Mouse (Mus musculus) heart, postnatal 14 days (tissue): ENCODE data around the gene Igdcc3. TPM values are rescaled to one million over a fixed set of nuclear protein-coding genes. Genes with fewer than 3 reads are reported as not detected.
A peak's percentile ranks its signal among the peaks of the same experiment; 100 is the strongest.

Experiments used
- DNase-seq, 2 experiments: peaks; one replicate each; pipeline ENCODE4 v3.0.0; 2021 to 2022
- intact Hi-C: fragments of 180-260 bp; cut with DNase I; formaldehyde crosslinking; loops from one replicate; pipeline ENCODE4 v1.15.1; 2025
- long read RNA-seq, 2 experiments: library from polyadenylated mRNA; stranded (forward); transcript quantifications; one replicate each; pipeline ENCODE4 v2.0.0; 2021
- total RNA-seq, 2 experiments: library from RNA; stranded (reverse); gene quantifications; 2 replicates each; pipeline ENCODE4 v1.2.3; 2021

Gene Igdcc3
- total RNA-seq: under 1 TPM; 0.22 to 0.24 TPM
- long read RNA-seq, experiment 1: 0 reads
- long read RNA-seq, experiment 2: 0 reads

DNA sequence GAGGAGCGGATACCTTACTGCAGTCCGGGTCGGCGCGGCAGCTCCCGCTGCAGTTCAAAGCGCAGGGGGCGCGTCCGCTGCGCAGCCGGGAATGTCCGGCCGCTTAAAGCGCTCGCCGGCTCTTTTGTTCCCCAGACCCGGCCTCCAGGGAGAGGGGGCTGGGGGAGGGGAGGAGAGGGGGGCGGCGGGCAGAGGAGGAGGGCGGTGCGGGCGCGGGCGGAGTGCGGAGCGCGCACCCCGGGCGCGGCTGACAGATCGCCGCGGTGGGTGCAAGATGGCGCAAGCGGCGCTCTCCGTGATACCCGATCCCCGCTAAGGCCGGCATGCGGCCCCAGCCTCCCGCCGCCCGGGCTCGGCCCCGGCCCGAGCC lies at the start of gene Igdcc3:
Gene Igdcc3, plus strand, starts transcription at position 254 of the 370 bp plus-strand sequence.
- intact Hi-C loops: no loop called here
- peak; percentile 50 to 53 for DNase-seq

DNA sequence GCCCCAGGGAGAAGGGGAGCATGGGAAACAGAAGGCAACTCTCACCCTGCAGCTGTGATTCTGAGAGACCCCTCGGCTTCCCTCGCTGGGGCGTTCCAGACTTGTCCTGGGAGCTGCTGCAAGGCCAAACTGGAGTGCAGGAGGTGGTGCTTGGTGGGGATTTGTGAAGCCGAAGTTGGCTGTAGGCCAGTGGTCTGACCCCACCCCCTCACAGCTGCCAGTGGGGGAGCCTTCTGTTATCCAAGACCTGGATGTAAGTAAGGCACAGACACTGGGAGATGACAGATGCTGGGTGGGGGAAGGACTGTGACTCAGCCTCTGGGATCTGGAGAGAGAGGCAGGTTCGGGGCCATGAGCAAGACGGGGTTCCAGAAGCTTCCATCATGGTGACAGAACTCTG lies 46.8 kb upstream of the Igdcc3 start:
- intact Hi-C loops: no loop called here

DNA sequence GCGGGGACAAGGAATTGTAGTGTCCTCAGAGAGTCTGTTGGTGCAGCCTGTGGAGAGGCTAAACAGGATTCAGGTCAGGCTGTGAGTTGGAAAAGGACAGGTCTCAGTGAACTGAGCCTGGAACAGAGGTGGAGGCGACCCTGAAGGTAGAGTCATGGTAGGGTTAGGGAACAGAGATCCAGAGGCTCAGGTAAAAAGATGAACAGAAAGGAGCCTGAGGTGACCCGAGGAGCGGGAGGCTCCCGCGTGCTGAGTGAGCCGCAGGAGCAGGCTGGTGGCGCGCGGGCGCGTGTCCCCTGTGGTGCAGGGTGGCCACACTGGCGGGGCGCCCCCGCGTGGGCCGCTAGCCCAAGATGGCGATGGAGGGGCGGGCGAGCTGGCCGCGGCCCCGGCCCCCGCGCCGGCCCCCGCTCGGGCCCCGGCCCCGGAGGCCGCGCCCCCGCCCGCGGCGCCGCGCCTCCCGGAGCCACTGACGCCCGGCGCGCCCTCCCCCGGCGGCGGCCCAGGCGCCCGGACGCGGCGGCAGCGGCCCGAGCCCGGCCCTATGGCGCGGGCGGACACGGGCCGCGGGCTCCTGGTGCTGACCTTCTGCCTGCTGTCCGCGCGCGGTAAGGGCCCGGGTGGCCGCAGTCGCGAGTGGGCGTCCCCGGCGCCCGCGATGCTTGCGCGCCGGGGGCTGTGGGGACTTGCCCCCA lies 39.9 kb upstream of the Igdcc3 start, which contains the start of gene Igdcc4:
Gene Igdcc4, plus strand, starts transcription at position 496 of the 695 bp plus-strand sequence.
- intact Hi-C loops: no loop called here
- DNase-seq: peak; percentile 41 to 54

More for the DNA sequence above, 46.8 kb upstream of the Igdcc3 start:
- peak; percentile 78 to 83 for DNase-seq

DNA sequence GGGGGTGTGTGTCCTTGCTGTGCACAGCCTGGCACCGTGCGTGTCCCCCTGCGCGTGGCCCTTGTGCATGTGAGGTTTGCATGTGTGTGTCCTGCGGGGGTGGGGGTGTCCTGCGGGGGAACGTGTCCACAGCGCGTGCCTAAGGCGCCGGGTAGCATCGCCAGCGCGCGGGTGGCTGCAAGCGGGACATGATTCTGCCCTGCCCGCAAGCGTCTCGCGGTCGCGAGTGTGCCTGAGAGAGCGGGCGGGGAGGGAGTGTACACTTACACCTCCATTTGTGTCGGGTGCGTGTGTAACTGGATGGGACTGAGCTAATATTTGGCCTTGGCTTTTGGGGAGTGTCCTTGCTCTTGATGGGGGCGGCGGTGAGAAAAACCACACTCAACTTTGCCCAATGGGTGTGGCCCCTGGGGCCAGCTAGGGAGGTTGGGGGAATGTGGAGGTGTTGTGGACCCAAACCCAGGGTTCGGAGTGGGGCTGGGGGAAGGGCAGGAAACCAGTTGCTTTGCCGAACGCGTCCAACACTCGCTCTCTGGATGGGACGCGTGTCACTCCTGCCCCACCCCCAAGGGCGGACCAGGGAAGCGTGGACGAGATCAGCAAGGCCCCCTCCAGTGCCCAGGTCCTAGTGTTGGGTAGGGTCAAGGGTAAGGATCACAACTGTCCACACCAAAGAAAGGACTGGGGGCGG lies 39.2 kb upstream of the Igdcc3 start:
- DNase-seq: peak; percentile 50 to 62
- intact Hi-C loops: no loop called here

DNA sequence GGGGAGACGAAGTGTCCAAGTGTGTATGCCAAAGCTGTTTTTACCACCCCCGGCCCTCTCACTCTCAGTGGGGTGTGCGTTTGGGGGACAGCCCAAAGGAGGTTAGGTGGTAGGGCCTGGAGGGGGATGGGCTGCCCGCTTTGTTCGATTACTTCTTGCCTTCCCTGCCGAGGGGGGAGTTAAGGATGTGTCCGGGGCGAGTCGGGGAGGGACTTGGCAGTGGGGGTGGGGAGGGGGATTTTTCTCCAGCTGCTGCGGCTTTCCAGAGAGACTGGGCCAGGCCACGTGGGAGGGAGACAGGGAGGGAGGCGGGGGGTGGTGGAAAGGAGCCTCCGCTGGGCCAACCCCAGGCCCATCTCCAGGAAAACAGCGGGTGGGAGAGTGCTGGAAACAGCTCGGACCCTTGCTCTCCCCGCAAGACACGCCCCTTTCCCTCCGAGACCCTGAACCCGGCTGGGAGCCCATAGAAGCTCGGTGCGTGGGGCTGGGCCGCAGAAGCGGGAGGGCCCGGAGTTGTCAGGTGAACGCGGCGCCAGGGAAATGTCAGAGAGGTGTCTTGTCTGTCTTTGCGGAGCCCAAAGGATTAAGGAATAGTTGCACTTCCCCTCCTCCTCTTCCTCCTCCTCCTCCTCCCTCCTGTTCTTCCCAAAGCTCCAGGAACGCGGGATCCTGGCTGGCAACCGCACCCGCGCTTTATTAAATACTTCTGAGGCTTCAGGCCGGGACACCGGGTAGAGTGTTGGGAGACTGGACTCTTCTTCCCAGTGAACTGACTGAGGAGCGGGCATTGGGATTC lies 38.4 kb upstream of the Igdcc3 start:
- intact Hi-C loops: no loop called here
- DNase-seq: peak in 1 of 2 experiments; percentile 27

DNA sequence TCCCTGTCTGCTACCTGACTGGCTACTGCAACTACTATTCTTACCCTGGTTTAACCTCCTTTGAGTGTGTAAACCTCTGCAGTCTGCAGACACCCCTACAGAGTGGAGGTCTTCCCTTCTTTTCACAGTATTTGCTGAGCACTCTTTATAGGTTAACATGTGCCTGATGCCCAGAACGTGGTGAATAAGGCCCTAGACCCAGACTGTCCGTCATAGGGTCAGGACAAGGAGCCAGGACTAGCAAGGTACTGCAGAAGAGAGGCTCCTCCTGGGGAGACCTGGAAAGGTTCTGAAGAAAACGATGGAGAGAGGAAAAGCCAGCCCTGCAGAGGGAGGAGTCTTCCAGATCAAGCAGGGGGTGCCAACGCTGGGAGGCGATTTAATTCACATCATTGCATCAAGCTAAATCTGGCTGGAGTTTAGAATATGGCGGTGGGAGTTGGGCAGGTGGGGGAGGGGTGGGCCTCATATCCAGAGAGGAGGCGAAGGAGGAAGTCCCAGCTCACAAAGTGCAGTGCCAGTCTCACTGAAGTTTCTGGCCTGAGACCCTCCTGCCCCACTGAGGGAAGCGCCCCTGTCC lies 37.7 kb upstream of the Igdcc3 start:
- no peak for DNase-seq
- intact Hi-C loops: no loop called here

DNA sequence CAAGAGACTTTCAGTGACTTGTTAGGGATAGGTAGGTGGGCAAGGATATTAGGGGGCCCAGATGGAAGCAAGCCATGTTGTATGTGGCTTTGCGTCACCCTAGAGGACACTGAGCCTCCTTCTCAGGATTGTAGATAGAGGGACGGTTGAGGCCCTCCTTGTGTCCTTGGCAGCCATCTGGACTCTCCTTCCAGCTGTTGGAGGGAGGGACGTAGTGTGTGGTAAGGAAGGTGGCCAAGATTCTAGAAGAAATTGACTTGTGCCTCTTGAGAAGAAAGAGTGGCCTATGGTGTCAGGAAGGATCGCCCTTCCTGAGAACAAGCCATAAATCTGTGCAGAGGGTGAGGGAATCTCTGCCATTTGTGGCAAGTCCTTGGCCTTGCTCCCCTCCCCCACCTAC lies 34.2 kb upstream of the Igdcc3 start:
- DNase-seq: no peak
- intact Hi-C loops: no loop called here

DNA sequence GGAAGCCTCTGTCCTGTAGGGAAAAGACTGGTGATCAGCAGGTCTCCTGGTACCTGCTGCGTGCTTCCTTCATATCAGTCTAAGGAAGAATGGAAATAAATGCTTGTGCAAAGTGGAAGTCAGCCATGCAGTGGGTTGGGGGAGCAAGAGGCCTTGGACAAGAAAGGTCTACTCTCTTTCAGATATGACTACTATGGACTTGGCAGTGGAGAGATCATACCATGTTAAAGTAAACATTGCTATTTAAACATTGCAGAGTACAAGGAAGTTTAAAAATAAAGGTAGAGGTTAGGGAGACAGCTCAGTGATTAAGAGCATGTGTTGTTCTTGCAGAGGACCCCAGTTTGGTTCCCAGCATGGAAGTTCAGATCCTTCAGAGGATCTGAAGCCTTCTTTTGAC lies 33.1 kb upstream of the Igdcc3 start:
- intact Hi-C loops: no loop called here
- DNase-seq: no peak

DNA sequence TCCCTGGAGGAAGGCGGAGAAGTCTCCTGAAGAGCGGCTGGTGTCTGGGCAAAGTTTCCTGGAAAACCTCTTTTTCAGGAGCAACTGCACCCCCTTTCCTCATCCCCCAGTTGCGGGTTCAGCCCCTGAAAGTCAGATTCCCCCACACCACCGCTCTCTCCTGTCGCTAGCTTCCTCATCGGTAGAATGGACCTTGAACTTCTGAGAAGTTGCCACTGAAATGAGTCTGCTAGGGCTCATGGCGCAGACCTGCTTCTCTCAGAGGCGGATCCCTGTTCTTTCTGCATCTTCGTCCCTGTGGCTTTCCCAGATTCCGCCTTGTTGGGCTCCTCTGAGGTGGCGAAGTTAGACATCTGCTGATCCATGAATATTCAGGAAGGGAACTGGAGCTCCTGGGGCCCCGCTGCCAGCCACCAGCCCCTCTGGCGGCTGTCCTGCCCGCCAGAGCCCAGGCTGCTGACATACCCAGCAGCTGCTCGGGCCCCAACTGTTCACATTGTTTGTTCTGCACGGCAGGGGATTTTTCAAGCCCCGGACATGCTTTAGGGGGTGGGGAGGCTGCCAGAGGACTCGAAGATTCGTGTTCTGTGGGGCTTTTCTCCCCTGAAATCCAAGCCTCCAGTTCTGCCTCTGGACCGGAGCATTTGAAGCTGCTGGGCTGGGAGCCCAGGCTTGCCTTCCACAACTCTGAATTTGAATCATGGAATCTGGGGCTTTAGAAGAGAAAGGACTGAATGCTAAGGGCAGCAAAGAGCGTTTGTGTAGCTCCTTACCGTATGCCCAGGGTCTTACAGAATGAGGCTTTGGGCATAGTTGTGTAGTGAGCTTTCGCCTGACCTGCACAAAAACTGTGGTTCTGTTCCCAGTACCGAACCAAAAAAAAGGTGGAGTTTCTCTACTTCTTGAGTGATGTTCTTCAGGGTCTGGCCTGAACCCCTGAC lies 31.6 kb upstream of the Igdcc3 start:
- intact Hi-C loops: no loop called here
- peak in 1 of 2 experiments; percentile 21 for DNase-seq

DNA sequence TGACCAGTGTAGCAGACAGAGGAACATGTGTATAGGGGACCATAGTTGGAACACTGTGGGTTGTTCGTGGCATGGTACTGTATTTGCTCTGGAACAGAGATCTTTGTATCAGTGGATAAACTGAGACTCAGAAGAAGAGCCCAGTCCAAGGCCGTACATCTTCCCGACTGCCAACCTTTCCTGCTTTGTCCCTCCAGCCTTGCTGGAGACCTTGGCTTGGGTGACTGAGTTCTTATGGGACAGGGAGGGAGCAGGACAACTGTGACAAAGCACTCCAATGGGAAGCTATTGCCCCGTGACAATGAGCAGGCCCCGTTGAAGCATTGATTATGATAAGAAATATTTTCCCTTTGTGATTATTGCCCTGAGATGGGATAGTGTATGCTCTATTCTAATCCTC lies 29.3 kb upstream of the Igdcc3 start:
- intact Hi-C loops: no loop called here
- DNase-seq: no peak

DNA sequence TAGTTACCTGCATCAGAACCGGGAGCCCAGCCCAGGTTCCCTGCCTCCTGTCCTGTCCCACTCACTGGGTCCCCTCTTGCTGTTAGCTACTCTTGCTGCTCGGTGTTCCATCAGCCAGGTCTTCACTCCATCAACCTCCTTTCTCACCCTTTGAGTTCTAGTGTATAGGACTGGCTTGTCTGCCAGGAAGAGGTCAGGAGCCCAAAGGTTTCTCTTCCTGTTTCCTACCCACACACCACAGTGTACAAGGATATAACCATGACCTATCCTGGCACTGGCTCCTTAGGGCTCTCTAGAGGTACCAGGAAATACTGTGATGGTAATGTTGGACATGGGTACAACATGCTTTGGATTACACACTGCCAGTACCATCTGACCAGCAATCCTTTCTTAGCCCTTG lies 27.3 kb upstream of the Igdcc3 start:
- intact Hi-C loops: no loop called here

DNA sequence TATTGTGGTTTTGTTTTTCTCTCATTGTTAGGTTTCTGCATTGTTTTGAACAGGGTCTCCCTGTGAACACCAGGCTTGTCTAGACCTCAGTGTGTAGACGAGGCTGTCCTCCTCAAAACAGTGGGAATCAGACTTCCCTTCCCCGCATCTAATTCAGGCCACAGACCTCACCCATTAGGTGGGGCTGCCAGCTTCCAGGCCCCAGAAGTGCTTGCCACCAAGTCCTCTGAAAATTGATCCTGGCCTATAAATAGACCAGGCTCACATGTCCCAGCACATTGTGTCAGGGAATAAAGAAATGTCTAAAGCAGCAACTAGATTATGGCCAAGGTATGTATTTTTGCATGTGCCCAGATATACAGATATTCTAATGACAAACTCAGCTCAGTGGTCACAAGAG lies 25.1 kb upstream of the Igdcc3 start:
- DNase-seq: no peak
- intact Hi-C loops: no loop called here

More for the DNA sequence above, 27.3 kb upstream of the Igdcc3 start:
- no peak for DNase-seq

DNA sequence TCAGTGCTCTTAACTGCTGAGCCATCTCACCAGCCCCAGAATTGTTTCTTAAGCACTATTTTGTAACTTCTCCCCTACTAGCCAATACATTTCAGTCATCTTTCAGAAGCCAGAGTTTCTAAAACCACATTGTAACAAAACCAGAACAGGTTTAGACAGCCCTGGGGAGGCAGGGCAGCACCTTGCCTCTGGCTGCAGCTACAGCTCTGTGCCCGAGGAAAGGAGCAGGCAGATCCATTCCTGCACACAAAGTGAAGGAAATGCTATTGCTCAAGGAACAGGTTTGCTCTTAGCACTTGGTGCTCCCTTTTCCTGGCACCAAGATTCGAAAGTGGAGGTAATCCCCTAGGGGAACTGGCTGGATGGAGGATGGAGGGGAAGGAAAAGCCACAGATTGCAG lies 23.5 kb upstream of the Igdcc3 start:
- intact Hi-C loops: no loop called here
- no peak for DNase-seq

DNA sequence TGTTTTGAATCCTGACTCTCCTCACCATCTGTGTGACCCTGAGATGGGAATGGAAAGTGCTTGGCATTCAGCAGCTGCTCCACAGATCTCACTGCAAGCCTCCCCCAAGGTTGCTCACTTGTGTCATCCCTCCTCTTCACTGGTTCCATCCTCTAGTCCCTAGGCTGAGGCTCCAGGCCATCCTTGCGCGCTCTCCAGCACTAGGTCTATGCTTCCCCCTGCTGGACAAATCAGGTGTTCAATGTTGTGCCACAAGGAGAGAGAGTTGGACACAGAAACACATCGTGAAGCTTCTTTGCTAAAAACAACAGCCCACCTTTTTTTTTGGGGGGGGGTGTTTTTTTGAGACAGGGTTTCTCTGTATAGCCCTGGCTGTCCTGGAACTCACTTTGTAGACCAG lies 20.1 kb upstream of the Igdcc3 start:
- DNase-seq: peak; percentile 74 to 85
- intact Hi-C loops: loop anchor here (5.0 kb wide), 2 partner anchors 39 to 109 kb away; no protein-coding TSS in a partner anchor

DNA sequence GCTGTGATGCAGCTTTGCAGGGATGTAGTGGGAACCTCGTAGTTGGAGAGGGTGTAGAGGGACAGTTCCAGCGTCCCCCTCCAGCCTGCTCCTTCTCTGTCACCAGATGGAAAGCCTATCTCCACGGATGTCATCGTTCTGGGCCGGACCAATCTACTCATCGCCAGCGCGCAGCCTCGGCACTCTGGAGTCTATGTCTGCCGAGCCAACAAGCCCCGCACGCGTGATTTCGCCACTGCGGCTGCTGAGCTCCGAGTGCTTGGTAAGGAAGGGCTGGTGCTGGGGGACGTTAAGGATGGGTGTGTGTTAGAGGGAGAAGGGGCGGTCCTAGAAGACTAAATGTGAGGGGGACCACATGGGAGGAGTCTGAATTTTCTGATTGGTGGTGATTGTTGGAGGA lies 18.4 kb upstream of the Igdcc3 start:
- intact Hi-C loops: loop anchor here (5.0 kb wide), 2 partner anchors 40 to 110 kb away; no protein-coding TSS in a partner anchor
- peak; percentile 51 to 58 for DNase-seq

DNA sequence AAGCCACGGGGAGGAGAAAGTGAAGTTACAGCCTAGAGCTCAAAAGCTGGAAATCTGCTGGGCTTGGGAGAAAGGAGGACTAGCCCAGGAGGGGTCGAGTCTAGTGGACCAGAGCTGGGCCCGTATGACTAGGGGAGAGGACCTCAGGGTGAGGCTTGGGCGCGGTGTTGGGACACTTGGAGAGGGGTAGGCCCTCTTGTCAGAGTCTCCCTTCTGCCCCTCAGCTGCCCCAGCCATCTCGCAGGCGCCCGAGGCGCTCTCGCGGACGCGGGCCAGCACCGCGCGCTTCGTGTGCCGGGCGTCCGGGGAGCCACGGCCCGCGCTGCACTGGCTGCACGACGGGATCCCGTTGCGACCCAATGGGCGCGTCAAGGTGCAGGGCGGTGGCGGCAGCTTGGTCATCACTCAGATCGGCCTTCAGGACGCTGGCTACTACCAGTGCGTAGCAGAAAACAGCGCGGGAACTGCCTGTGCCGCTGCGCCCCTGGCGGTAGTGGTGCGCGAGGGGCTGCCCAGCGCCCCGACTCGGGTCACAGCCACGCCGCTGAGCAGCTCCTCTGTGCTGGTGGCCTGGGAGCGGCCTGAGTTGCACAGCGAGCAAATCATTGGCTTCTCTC lies 17.3 kb upstream of the Igdcc3 start:
- intact Hi-C loops: loop anchor here (5.0 kb wide), 2 partner anchors 41 to 111 kb away; no protein-coding TSS in a partner anchor
- DNase-seq: peak; percentile 60 to 71

DNA sequence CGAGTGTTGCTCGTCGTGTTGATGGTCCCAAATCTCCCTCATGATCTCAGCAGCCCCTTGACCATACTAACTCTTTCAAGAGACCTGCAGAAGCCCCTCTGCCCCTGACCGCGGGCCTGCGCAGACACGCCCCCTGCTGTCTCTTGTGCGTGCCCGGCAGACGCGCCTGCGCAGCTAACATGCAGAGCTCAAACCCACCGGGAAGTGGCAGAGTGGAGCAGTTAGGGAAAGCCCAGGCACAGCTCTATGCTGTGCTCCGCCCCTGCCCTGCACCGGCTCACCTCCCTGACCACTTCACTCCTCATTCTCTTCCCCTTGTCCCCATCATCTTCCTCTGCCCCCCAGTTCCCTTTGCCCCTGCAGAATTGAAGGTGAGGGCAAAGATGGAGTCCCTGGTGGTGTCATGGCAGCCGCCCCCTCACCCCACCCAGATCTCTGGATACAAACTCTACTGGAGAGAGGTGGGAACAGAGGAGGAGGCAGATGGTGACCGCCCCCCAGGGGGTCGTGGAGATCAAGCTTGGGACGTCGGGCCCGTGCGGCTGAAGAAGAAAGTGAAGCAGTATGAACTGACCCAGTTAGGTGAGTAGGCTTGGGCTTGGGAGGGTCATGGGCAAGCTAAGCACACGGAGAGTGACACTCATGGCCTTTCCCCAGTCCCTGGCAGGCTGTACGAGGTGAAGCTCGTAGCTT lies 12.7 kb upstream of the Igdcc3 start:
- peak in 1 of 2 experiments; percentile 40 for DNase-seq
- intact Hi-C loops: no loop called here

DNA sequence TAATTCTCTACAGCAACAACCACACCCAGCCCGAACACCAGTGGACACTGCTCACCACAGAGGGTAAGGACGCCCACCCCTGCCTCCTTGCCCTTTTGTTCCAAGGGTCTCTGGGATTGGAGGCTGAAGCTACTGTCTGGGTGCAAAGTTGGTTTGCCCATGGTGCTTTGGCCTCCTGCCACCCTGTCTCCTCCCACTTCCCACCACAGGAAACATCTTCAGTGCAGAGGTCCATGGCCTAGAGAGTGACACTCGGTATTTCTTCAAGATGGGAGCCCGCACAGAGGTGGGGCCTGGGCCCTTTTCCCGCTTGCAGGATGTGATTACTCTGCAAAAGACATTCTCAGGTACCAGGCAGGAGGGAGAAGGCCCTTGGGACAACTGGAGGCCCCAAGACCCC lies 9.3 kb upstream of the Igdcc3 start:
- intact Hi-C loops: loop anchor here (2.0 kb wide), 1 partner anchor 151 kb away; no protein-coding TSS in a partner anchor
- DNase-seq: no peak
